Mouse (Mus musculus): ENCODE data around the gene Zfp324. TPM values are rescaled to one million over a fixed set of nuclear protein-coding genes. Genes with fewer than 3 reads are reported as not detected.

The Zfp324 gene
- polyA plus RNA-seq, 1 experiment from 2014 or later = 14.5 TPM

Other genes with a start within 250 kb of the Zfp324 start
- gene Vmn2r56, start 230.8 kb upstream of the Zfp324 start, polyA plus RNA-seq (2016; fragmentation: Nextera tagmentation; extraction: Ambion mirVana) = not detected in 2 replicates
- gene Zscan18, start 162.2 kb upstream of the Zfp324 start, polyA plus RNA-seq (2016; fragmentation: Nextera tagmentation; extraction: Ambion mirVana) = 17.7 and 18.9 TPM in 2 replicates
- gene Zfp329, start 147.0 kb upstream of the Zfp324 start, polyA plus RNA-seq (2016; fragmentation: Nextera tagmentation; extraction: Ambion mirVana) = 26.6 TPM in 2 replicates
- gene Zfp110, start 131.1 kb upstream of the Zfp324 start, polyA plus RNA-seq (2016; fragmentation: Nextera tagmentation; extraction: Ambion mirVana) = 33.7 and 34.8 TPM in 2 replicates
- gene Zfp128, start 84.7 kb upstream of the Zfp324 start, polyA plus RNA-seq (2016; fragmentation: Nextera tagmentation; extraction: Ambion mirVana) = 6.2 and 6.4 TPM in 2 replicates
- 13.0 and 14.5 TPM in 2 replicates for gene Zscan22, start 68.0 kb upstream of the Zfp324 start, polyA plus RNA-seq (2016; fragmentation: Nextera tagmentation; extraction: Ambion mirVana)
- 497 and 613 TPM in 2 replicates for gene Rps5, start 43.5 kb upstream of the Zfp324 start, polyA plus RNA-seq (2016; fragmentation: Nextera tagmentation; extraction: Ambion mirVana)
- 0.63 and 0.72 TPM in 2 replicates for gene Rnf225, start 38.4 kb upstream of the Zfp324 start, polyA plus RNA-seq (2016; fragmentation: Nextera tagmentation; extraction: Ambion mirVana)
- 14.8 and 16.2 TPM in 2 replicates for gene Zfp446, start 12.0 kb downstream of the Zfp324 start, polyA plus RNA-seq (2016; fragmentation: Nextera tagmentation; extraction: Ambion mirVana)
- gene Slc27a5, start 32.4 kb downstream of the Zfp324 start, polyA plus RNA-seq (2016; fragmentation: Nextera tagmentation; extraction: Ambion mirVana) = 0.26 TPM in 2 replicates
- 356 and 380 TPM in 2 replicates for gene Trim28, start 33.3 kb downstream of the Zfp324 start, polyA plus RNA-seq (2016; fragmentation: Nextera tagmentation; extraction: Ambion mirVana)
- gene Zbtb45, start 44.2 kb downstream of the Zfp324 start, polyA plus RNA-seq (2016; fragmentation: Nextera tagmentation; extraction: Ambion mirVana) = 32.6 and 35.0 TPM in 2 replicates
- gene Chmp2a, start 69.0 kb downstream of the Zfp324 start, polyA plus RNA-seq (2016; fragmentation: Nextera tagmentation; extraction: Ambion mirVana) = 148 and 152 TPM in 2 replicates
- 173 and 180 TPM in 2 replicates for gene Ube2m, start 72.4 kb downstream of the Zfp324 start, polyA plus RNA-seq (2016; fragmentation: Nextera tagmentation; extraction: Ambion mirVana)
- gene Mzf1, start 88.9 kb downstream of the Zfp324 start, polyA plus RNA-seq (2016; fragmentation: Nextera tagmentation; extraction: Ambion mirVana) = 4.9 and 5.7 TPM in 2 replicates
- gene Vmn1r85, start 129.3 kb downstream of the Zfp324 start, polyA plus RNA-seq (2016; fragmentation: Nextera tagmentation; extraction: Ambion mirVana) = not detected in 2 replicates
- gene Vmn1r86, start 154.1 kb downstream of the Zfp324 start, polyA plus RNA-seq (2016; fragmentation: Nextera tagmentation; extraction: Ambion mirVana) = not detected in 2 replicates
- gene Vmn1r87, start 174.3 kb downstream of the Zfp324 start, polyA plus RNA-seq (2016; fragmentation: Nextera tagmentation; extraction: Ambion mirVana) = not detected in 2 replicates
- gene Vmn1r88, start 193.7 kb downstream of the Zfp324 start, polyA plus RNA-seq (2016; fragmentation: Nextera tagmentation; extraction: Ambion mirVana) = not detected in 2 replicates
- gene Vmn1r89, start 247.2 kb downstream of the Zfp324 start, polyA plus RNA-seq (2016; fragmentation: Nextera tagmentation; extraction: Ambion mirVana) = not detected in 2 replicates

Measured in hindbrain, embryonic 12.5 days (tissue).